Mouse (Mus musculus) right cerebral cortex, postnatal 36 days (tissue): ENCODE results near the gene Dlx1.

Experiments
- DNase-seq, 2 experiments: peaks; one replicate each; pipeline ENCODE4 v3.0.0; 2022; ENCODE audit warnings: low spot score in 2 of 2, mixed read lengths in 1 of 2

Dlx1 gene

GRCm38 (mm10) chr2:71528014-71528713 is at the start of gene Dlx1:
TSS of gene Dlx1 (plus strand) at chr2:71528113.
- no peak for DNase-seq

GRCm38 (mm10) chr2:71479917-71480316 is 48.0 kb upstream of the Dlx1 start:
- DNase-seq, result no peak

GRCm38 (mm10) chr2:71481825-71482224 is 46.1 kb upstream of the Dlx1 start:
- DNase-seq, result no peak

- no peak for DNase-seq
Measured at GRCm38 (mm10) chr2:71483046-71483716, 44.7 kb upstream of the Dlx1 start.

GRCm38 (mm10) chr2:71483717-71484066 is 44.2 kb upstream of the Dlx1 start:
- DNase-seq, result no peak

GRCm38 (mm10) chr2:71491295-71491694 is 36.6 kb upstream of the Dlx1 start:
- DNase-seq, result no peak

GRCm38 (mm10) chr2:71493161-71493683 is 34.7 kb upstream of the Dlx1 start:
- no peak for DNase-seq

- DNase-seq, result no peak
Measured at GRCm38 (mm10) chr2:71494503-71494902, 33.4 kb upstream of the Dlx1 start.

- DNase-seq, result no peak
Measured at GRCm38 (mm10) chr2:71494971-71495370, 32.9 kb upstream of the Dlx1 start.

GRCm38 (mm10) chr2:71497175-71497574 is 30.7 kb upstream of the Dlx1 start:
- no peak for DNase-seq

GRCm38 (mm10) chr2:71499276-71500230 is 28.4 kb upstream of the Dlx1 start:
- DNase-seq, result no peak

GRCm38 (mm10) chr2:71504852-71505251 is 23.1 kb upstream of the Dlx1 start:
- no peak for DNase-seq

- no peak for DNase-seq
Measured at GRCm38 (mm10) chr2:71511209-71511608, 16.7 kb upstream of the Dlx1 start.

- DNase-seq, result no peak
Measured at GRCm38 (mm10) chr2:71512326-71512725, 15.6 kb upstream of the Dlx1 start.

GRCm38 (mm10) chr2:71516995-71517394 is 10.9 kb upstream of the Dlx1 start:
- no peak for DNase-seq

GRCm38 (mm10) chr2:71517466-71518099 is 10.3 kb upstream of the Dlx1 start:
- no peak for DNase-seq

- DNase-seq, result no peak
Measured at GRCm38 (mm10) chr2:71522871-71523270, 5.0 kb upstream of the Dlx1 start.

- no peak for DNase-seq
Measured at GRCm38 (mm10) chr2:71523431-71523830, 4.5 kb upstream of the Dlx1 start.

- no peak for DNase-seq
Measured at GRCm38 (mm10) chr2:71524763-71525162, 3.1 kb upstream of the Dlx1 start.

GRCm38 (mm10) chr2:71526595-71527322 is 1.2 kb upstream of the Dlx1 start:
- DNase-seq, result no peak
